Mouse (Mus musculus) MEL (cell line): Measurements from ENCODE around the gene Bace1.

Source experiments
- CTCF ChIP-seq, 3 experiments: IDR thresholded peaks in 2 of 3; conservative IDR thresholded peaks in 1 of 3; 2 replicates each; pipeline ENCODE4 v1.5.1; 2011 to 2012; ENCODE audit warnings: low read length in 3 of 3, low read depth in 2 of 3, mild to moderate bottlenecking in 2 of 3, improper control_type of control experiment in 1 of 3, inconsistent platforms in 1 of 3, mixed read lengths in 1 of 3, moderate library complexity in 1 of 3; ENCODE audit not compliant: control insufficient read depth in 1 of 3, insufficient read depth in 1 of 3, poor library complexity in 1 of 3, severe bottlenecking in 1 of 3
- GATA1 ChIP-seq: IDR thresholded peaks from 2 replicates; pipeline ENCODE4 v1.6.1; 2011; ENCODE audit warnings: low read depth, low read length, improper control_type of control experiment
- MAX ChIP-seq: IDR thresholded peaks from 2 replicates; pipeline ENCODE4 v1.6.1; 2011; ENCODE audit warnings: low read length, improper control_type of control experiment
- MYB ChIP-seq: IDR thresholded peaks from 2 replicates; pipeline ENCODE4 v1.6.1; 2011; ENCODE audit warnings: mild to moderate bottlenecking, low read depth, low read length, improper control_type of control experiment
- POLR2A ChIP-seq, 2 experiments: IDR thresholded peaks; 2 replicates each; pipeline ENCODE4 v1.6.1; 2011 to 2012; ENCODE audit warnings: low read length in 2 of 2, mild to moderate bottlenecking in 2 of 2, control low read depth in 1 of 2, improper control_type of control experiment in 1 of 2, low read depth in 1 of 2, moderate library complexity in 1 of 2; ENCODE audit not compliant: control insufficient read depth in 1 of 2, insufficient read depth in 1 of 2, poor library complexity in 1 of 2
- ZC3H11A ChIP-seq: IDR thresholded peaks from 2 replicates; pipeline ENCODE4 v1.6.1; 2012; ENCODE audit warnings: low read depth, mild to moderate bottlenecking, inconsistent platforms, low read length, improper control_type of control experiment

- TF ChIP-seq MAX: no peak
- no peak for TF ChIP-seq GATA1
- TF ChIP-seq CTCF (IDR thresholded peaks at IDR 0.05 in 2 of 3, conservative IDR thresholded peaks at IDR 0.05 in 1 of 3; ENCODE audit: control insufficient read depth in 1 of 3, insufficient read depth in 1 of 3, low read depth in 2 of 3, low read length in 3 of 3, poor library complexity in 1 of 3, severe bottlenecking in 1 of 3): no peak
- no peak for TF ChIP-seq POLR2A (IDR thresholded peaks at IDR 0.05; ENCODE audit: control insufficient read depth in 1 of 2, insufficient read depth in 1 of 2, low read depth in 1 of 2, low read length in 2 of 2, poor library complexity in 1 of 2)
- no peak for TF ChIP-seq ZC3H11A
- TF ChIP-seq MYB: no peak
These were observed 12.3 kb downstream of the Bace1 start for GRCm38 (mm10) chr9:45850528-45851155.
